Mouse (Mus musculus) left cerebral cortex, adult 11 months (tissue): ENCODE data around the gene Dyrk1a.
A peak's percentile ranks its signal among the peaks of the same experiment; 100 is the strongest.

Experiments
- DNase-seq: peaks from one replicate; pipeline ENCODE4 v3.0.0; 2022; ENCODE audit warnings: low spot score

Dyrk1a gene

GRCm38 (mm10) chr16:94559282-94559681 is 10.5 kb upstream of the Dyrk1a start:
- no peak for DNase-seq

- no peak for DNase-seq
Observed at GRCm38 (mm10) chr16:94559782-94560181, 10.0 kb upstream of the Dyrk1a start.

- no peak for DNase-seq
Observed at GRCm38 (mm10) chr16:94560618-94561017, 9.2 kb upstream of the Dyrk1a start.

GRCm38 (mm10) chr16:94566124-94566523 is 3.7 kb upstream of the Dyrk1a start:
- no peak for DNase-seq

- DNase-seq, result no peak
Observed at GRCm38 (mm10) chr16:94566834-94567585, 2.8 kb upstream of the Dyrk1a start.

GRCm38 (mm10) chr16:94567751-94568150 is 2.1 kb upstream of the Dyrk1a start:
- no peak for DNase-seq

- DNase-seq, result peak; percentile 68
Observed at GRCm38 (mm10) chr16:94568335-94569228, 1.2 kb upstream of the Dyrk1a start.

- no peak for DNase-seq
Observed at GRCm38 (mm10) chr16:94570361-94571041, 691 bp downstream of the Dyrk1a start.

GRCm38 (mm10) chr16:94571111-94571993 is 1.5 kb downstream of the Dyrk1a start:
- DNase-seq, result no peak

GRCm38 (mm10) chr16:94572422-94572821 is 2.6 kb downstream of the Dyrk1a start:
- no peak for DNase-seq

- no peak for DNase-seq
Observed at GRCm38 (mm10) chr16:94574025-94574717, 4.4 kb downstream of the Dyrk1a start.

GRCm38 (mm10) chr16:94574718-94575094 is 4.9 kb downstream of the Dyrk1a start:
- no peak for DNase-seq

GRCm38 (mm10) chr16:94575757-94576156 is 5.9 kb downstream of the Dyrk1a start:
- no peak for DNase-seq

GRCm38 (mm10) chr16:94579348-94579747 is 9.5 kb downstream of the Dyrk1a start:
- DNase-seq, result no peak

GRCm38 (mm10) chr16:94580844-94581405 is 11.1 kb downstream of the Dyrk1a start:
- no peak for DNase-seq

- no peak for DNase-seq
Observed at GRCm38 (mm10) chr16:94586349-94586990, 16.7 kb downstream of the Dyrk1a start.

- no peak for DNase-seq
Observed at GRCm38 (mm10) chr16:94587461-94587860, 17.7 kb downstream of the Dyrk1a start.

GRCm38 (mm10) chr16:94588171-94588570 is 18.4 kb downstream of the Dyrk1a start:
- DNase-seq, result no peak

- DNase-seq, result no peak
Observed at GRCm38 (mm10) chr16:94588974-94589373, 19.2 kb downstream of the Dyrk1a start.

GRCm38 (mm10) chr16:94589648-94590047 is 19.8 kb downstream of the Dyrk1a start:
- DNase-seq, result no peak
